Comparison of ENCODE assay signal across 8 mouse cellular contexts in genomic region chr2:121509584-121509983, GRCm38 (mm10). TPM values are rescaled to one million over a fixed set of nuclear protein-coding genes. Genes with fewer than 3 reads are reported as not detected.
A peak's percentile ranks its signal among the peaks of the same experiment; 100 is the strongest.
DNase-seq lines count a peak whose midpoint lies in the region; ATAC-seq and TF ChIP-seq lines count a peak whose summit lies in the region.

No protein-coding gene starts in this region.

- H3K27ac ChIP-seq in embryonic facial prominence, embryonic 10.5 days (replicated peaks), result peak overlapping the region; percentile 48; the same call in 1 of the 2 replicates
- no peak overlapping the region for H3K27ac ChIP-seq in limb, embryonic 11.5 days (replicated peaks; ENCODE audit: low read depth, low read length)
- H3K27ac ChIP-seq in midbrain, embryonic 11.5 days (ENCODE audit: low read depth, low read length), result no peak overlapping the region
- H3K27ac ChIP-seq in small intestine, adult 2 months (ENCODE audit: insufficient read depth, low read depth, low read length), result no peak overlapping the region

- DNase-seq in adrenal gland, postnatal 10 days, result peak; percentile 86
- peak; percentile 71 for DNase-seq in embryonic facial prominence, embryonic 10.5 days (ENCODE audit: low spot score)
- DNase-seq in kidney, adult 11 months, result peak; percentile 66
- DNase-seq in limb, embryonic 11.5 days (ENCODE audit: low spot score), result peak; percentile 62
- DNase-seq in midbrain, embryonic 11.5 days (ENCODE audit: low spot score, missing footprints), result peak; percentile 88

- peak; percentile 25; the same call in 1 of the 2 replicates for TF ChIP-seq POLR2A in small intestine, adult 2 months (IDR thresholded peaks at IDR 0.05; ENCODE audit: low read depth, low read length)

- peaks cover 60% of the 10 kb centered on the region for H3K36me3 ChIP-seq in embryonic facial prominence, embryonic 10.5 days (replicated peaks)
- peaks cover 2% of the 10 kb centered on the region; the same call in 1 of the 2 replicates for H3K36me3 ChIP-seq in limb, embryonic 11.5 days (ENCODE audit: control insufficient read depth, insufficient read depth, low read length)
- peaks cover 5% of the 10 kb centered on the region for H3K36me3 ChIP-seq in midbrain, embryonic 11.5 days (ENCODE audit: control insufficient read depth, insufficient read depth, low read length)
- H3K36me3 ChIP-seq in small intestine, adult 2 months (ENCODE audit: control insufficient read depth, insufficient read depth, low read length), result peaks cover 6% of the 10 kb centered on the region; the same call in 1 of the 2 replicates

- H3K4me3 ChIP-seq in embryonic facial prominence, embryonic 10.5 days, result peak overlapping the region; percentile 51
- peak overlapping the region; percentile 1; the same call in 1 of the 2 replicates for H3K4me3 ChIP-seq in limb, embryonic 11.5 days (ENCODE audit: low read depth, low read length)
- H3K4me3 ChIP-seq in midbrain, embryonic 11.5 days (ENCODE audit: low read depth, low read length), result peak overlapping the region; percentile 11; the same call in 1 of the 2 replicates
- peak overlapping the region; percentile 68 for H3K4me3 ChIP-seq in small intestine, adult 2 months (ENCODE audit: low read depth, low read length)

- no peaks in the 10 kb centered on the region for H3K9me3 ChIP-seq in embryonic facial prominence, embryonic 10.5 days
- no peaks in the 10 kb centered on the region for H3K9me3 ChIP-seq in limb, embryonic 11.5 days (ENCODE audit: control insufficient read depth, low read length)
- no peaks in the 10 kb centered on the region for H3K9me3 ChIP-seq in midbrain, embryonic 11.5 days (ENCODE audit: control insufficient read depth, low read length)

- no peak for TF ChIP-seq CTCF in small intestine, adult 2 months (IDR thresholded peaks at IDR 0.05; ENCODE audit: extremely low read depth, insufficient read length, insufficient replicate concordance, low read depth, low read length)

- peaks cover 18% of the 10 kb centered on the region for H3K4me1 ChIP-seq in embryonic facial prominence, embryonic 10.5 days
- H3K4me1 ChIP-seq in limb, embryonic 11.5 days (ENCODE audit: control insufficient read depth, insufficient read depth, low read length), result peaks cover 7% of the 10 kb centered on the region; the same call in 1 of the 2 replicates
- H3K4me1 ChIP-seq in midbrain, embryonic 11.5 days (ENCODE audit: control insufficient read depth, insufficient read depth, low read length), result peaks cover 8% of the 10 kb centered on the region
- H3K4me1 ChIP-seq in small intestine, adult 2 months (ENCODE audit: control insufficient read depth, insufficient read depth, insufficient read length, low read length), result peaks cover 3% of the 10 kb centered on the region

- 14% methylated on average over 16 of the region's 16 CpGs for WGBS in embryonic facial prominence, embryonic 10.5 days
- WGBS in limb, embryonic 11.5 days, result 19% methylated on average over 16 of the region's 16 CpGs
- WGBS in midbrain, embryonic 11.5 days, result 20% methylated on average over 16 of the region's 16 CpGs
- WGBS in small intestine, adult 2 months, result 18% methylated on average over 16 of the region's 16 CpGs

- no peak overlapping the region for H3K9ac ChIP-seq in limb, embryonic 11.5 days (ENCODE audit: low read length)
- peak overlapping the region; percentile 2; the same call in 1 of the 2 replicates for H3K9ac ChIP-seq in midbrain, embryonic 11.5 days (ENCODE audit: low read length)

- ATAC-seq in granulocyte monocyte progenitor cell, adult 5-6 weeks (replicated peaks; ENCODE audit: poor library complexity, severe bottlenecking), result peak; percentile 31
- peak; percentile 60; the same call in 1 of the 2 replicates for ATAC-seq in limb, embryonic 11.5 days (ENCODE audit: insufficient number of reproducible peaks, low FRiP score, low TSS enrichment, low read depth)
- ATAC-seq in midbrain, embryonic 11.5 days (ENCODE audit: low FRiP score), result peak; percentile 71
- ATAC-seq in inflammation-experienced regulatory T-cells, adult 6 months, result no peak

- H3K27me3 ChIP-seq in embryonic facial prominence, embryonic 10.5 days (replicated peaks; ENCODE audit: low read depth, poor library complexity, severe bottlenecking), result no peaks in the 10 kb centered on the region
- H3K27me3 ChIP-seq in limb, embryonic 11.5 days (ENCODE audit: control insufficient read depth, insufficient read depth, low read length), result no peaks in the 10 kb centered on the region
- no peaks in the 10 kb centered on the region for H3K27me3 ChIP-seq in midbrain, embryonic 11.5 days (ENCODE audit: control insufficient read depth, insufficient read depth, low read length)
- no peaks in the 10 kb centered on the region for H3K27me3 ChIP-seq in small intestine, adult 2 months (ENCODE audit: control insufficient read depth, insufficient read depth, low read length)

- H3K4me2 ChIP-seq in limb, embryonic 11.5 days (ENCODE audit: low read depth, severe bottlenecking), result peak overlapping the region; percentile 33; the same call in 1 of the 2 replicates
- peak overlapping the region; percentile 23 for H3K4me2 ChIP-seq in midbrain, embryonic 11.5 days

RNA-seq across cellular contexts. Expression of gene Wdr76, which starts 3.1 kb away (rescaled TPM):
- 10 to 100 TPM in 1 of 2 experiments, 1 to 10 TPM in 1; 6.3 to 10.9 TPM for total RNA-seq in adrenal gland, postnatal 10 days (2021)
- polyA plus RNA-seq in embryonic facial prominence, embryonic 10.5 days (2016; fragmentation: Nextera tagmentation; extraction: Ambion mirVana), result 10.8 TPM in 2 replicates
- 34.1 and 39.1 TPM in 2 replicates for total RNA-seq in granulocyte monocyte progenitor cell, adult 5-6 weeks (2014; fragmentation: Nextera tagmentation)
- total RNA-seq in granulocyte monocyte progenitor cell, adult 5-6 weeks (2017), result 33.9 and 38.7 TPM in 2 replicates
- 10.0 and 10.4 TPM in 2 replicates for polyA plus RNA-seq in limb, embryonic 11.5 days (2014; fragmentation: Nextera tagmentation; extraction: Ambion mirVana)
- 13.4 and 14.6 TPM in 2 replicates for polyA plus RNA-seq in midbrain, embryonic 11.5 days (2014; fragmentation: Nextera tagmentation; extraction: Ambion mirVana)
- 0.47 and 1.6 TPM in 2 replicates for polyA plus RNA-seq in small intestine, adult 2 months (2012; rRNA removed)
- polyA plus RNA-seq in inflammation-experienced regulatory T-cells, adult 6 months (2017; shearing (Covaris generic)), result 10 to 100 TPM in 2 of 3 experiments, 1 to 10 TPM in 1; 9.3 to 17.5 (median 16.5) TPM

RNA-seq across cellular contexts. Expression of gene Mfap1a, which starts 3.1 kb away (rescaled TPM):
- 10 to 100 TPM; 24.5 to 25.7 TPM for total RNA-seq in adrenal gland, postnatal 10 days (2021)
- polyA plus RNA-seq in embryonic facial prominence, embryonic 10.5 days (2016; fragmentation: Nextera tagmentation; extraction: Ambion mirVana), result 27.1 and 28.6 TPM in 2 replicates
- 23.3 and 24.5 TPM in 2 replicates for total RNA-seq in granulocyte monocyte progenitor cell, adult 5-6 weeks (2014; fragmentation: Nextera tagmentation)
- total RNA-seq in granulocyte monocyte progenitor cell, adult 5-6 weeks (2017), result 36.3 and 46.9 TPM in 2 replicates
- 33.7 and 37.2 TPM in 2 replicates for polyA plus RNA-seq in limb, embryonic 11.5 days (2014; fragmentation: Nextera tagmentation; extraction: Ambion mirVana)
- 27.0 and 27.9 TPM in 2 replicates for polyA plus RNA-seq in midbrain, embryonic 11.5 days (2014; fragmentation: Nextera tagmentation; extraction: Ambion mirVana)
- polyA plus RNA-seq in small intestine, adult 2 months (2012; rRNA removed), result 0.20 and 0.63 TPM in 2 replicates
- polyA plus RNA-seq in inflammation-experienced regulatory T-cells, adult 6 months (2017; shearing (Covaris generic)), result 10 to 100 TPM; 28.4 to 44.2 (median 39.2) TPM

RNA-seq across cellular contexts. Expression of gene Mfap1b, which starts 35.7 kb away (rescaled TPM):
- 10 to 100 TPM; 24.9 to 26.8 TPM for total RNA-seq in adrenal gland, postnatal 10 days (2021)
- 53.2 and 55.4 TPM in 2 replicates for polyA plus RNA-seq in embryonic facial prominence, embryonic 10.5 days (2016; fragmentation: Nextera tagmentation; extraction: Ambion mirVana)
- 23.3 and 30.9 TPM in 2 replicates for total RNA-seq in granulocyte monocyte progenitor cell, adult 5-6 weeks (2014; fragmentation: Nextera tagmentation)
- total RNA-seq in granulocyte monocyte progenitor cell, adult 5-6 weeks (2017), result 45.9 and 52.2 TPM in 2 replicates
- 66.2 and 67.3 TPM in 2 replicates for polyA plus RNA-seq in limb, embryonic 11.5 days (2014; fragmentation: Nextera tagmentation; extraction: Ambion mirVana)
- polyA plus RNA-seq in midbrain, embryonic 11.5 days (2014; fragmentation: Nextera tagmentation; extraction: Ambion mirVana), result 69.1 and 76.0 TPM in 2 replicates
- polyA plus RNA-seq in small intestine, adult 2 months (2012; rRNA removed), result 0.51 and 0.66 TPM in 2 replicates
- 100 to 1,000 TPM in 1 of 3 experiments, 10 to 100 TPM in 2; 80.6 to 133 (median 99.1) TPM for polyA plus RNA-seq in inflammation-experienced regulatory T-cells, adult 6 months (2017; shearing (Covaris generic))

RNA-seq across cellular contexts. Expression of gene Serinc4, which starts 53.0 kb away (rescaled TPM):
- under 1 TPM in 1 of 2 experiments, not detected in 1; 0.24 TPM for total RNA-seq in adrenal gland, postnatal 10 days (2021)
- polyA plus RNA-seq in embryonic facial prominence, embryonic 10.5 days (2016; fragmentation: Nextera tagmentation; extraction: Ambion mirVana), result 0.30 and 0.57 TPM in 2 replicates
- not detected in 2 replicates for total RNA-seq in granulocyte monocyte progenitor cell, adult 5-6 weeks (2014; fragmentation: Nextera tagmentation)
- 0.26 and 0.60 TPM in 2 replicates for total RNA-seq in granulocyte monocyte progenitor cell, adult 5-6 weeks (2017)
- polyA plus RNA-seq in limb, embryonic 11.5 days (2014; fragmentation: Nextera tagmentation; extraction: Ambion mirVana), result 0.12 and 0.37 TPM in 2 replicates
- 0.48 and 0.77 TPM in 2 replicates for polyA plus RNA-seq in midbrain, embryonic 11.5 days (2014; fragmentation: Nextera tagmentation; extraction: Ambion mirVana)
- 0.06 and 0.10 TPM in 2 replicates for polyA plus RNA-seq in small intestine, adult 2 months (2012; rRNA removed)
- polyA plus RNA-seq in inflammation-experienced regulatory T-cells, adult 6 months (2017; shearing (Covaris generic)), result under 1 TPM in 1 of 3 experiments, not detected in 2; 0.62 TPM

RNA-seq across cellular contexts. Expression of gene Hypk, which starts 56.5 kb away (rescaled TPM):
- 10 to 100 TPM; 29.1 to 39.9 TPM for total RNA-seq in adrenal gland, postnatal 10 days (2021)
- 143 and 146 TPM in 2 replicates for polyA plus RNA-seq in embryonic facial prominence, embryonic 10.5 days (2016; fragmentation: Nextera tagmentation; extraction: Ambion mirVana)
- 103 and 133 TPM in 2 replicates for total RNA-seq in granulocyte monocyte progenitor cell, adult 5-6 weeks (2014; fragmentation: Nextera tagmentation)
- 78.2 and 90.6 TPM in 2 replicates for total RNA-seq in granulocyte monocyte progenitor cell, adult 5-6 weeks (2017)
- polyA plus RNA-seq in limb, embryonic 11.5 days (2014; fragmentation: Nextera tagmentation; extraction: Ambion mirVana), result 122 and 124 TPM in 2 replicates
- 118 and 128 TPM in 2 replicates for polyA plus RNA-seq in midbrain, embryonic 11.5 days (2014; fragmentation: Nextera tagmentation; extraction: Ambion mirVana)
- 1.5 and 3.3 TPM in 2 replicates for polyA plus RNA-seq in small intestine, adult 2 months (2012; rRNA removed)
- polyA plus RNA-seq in inflammation-experienced regulatory T-cells, adult 6 months (2017; shearing (Covaris generic)), result 100 to 1,000 TPM; 130 to 261 (median 152) TPM

Comparison
In these comparisons a context has a peak if more than half of its experiments do, and no peak if none do; other contexts are left out.
1. H3K4me3 ChIP-seq: peak in every context shown above with its lines; median percentile 68 in small intestine, adult 2 months; 51 in embryonic facial prominence, embryonic 10.5 days; 11 in midbrain, embryonic 11.5 days; 1 in limb, embryonic 11.5 days.
2. RNA of gene Mfap1a, which starts 3.1 kb away (polyA plus RNA-seq): 28.4 to 44.2 TPM in inflammation-experienced regulatory T-cells, adult 6 months, 33.7 to 37.2 TPM in limb, embryonic 11.5 days, 27.1 to 28.6 TPM in embryonic facial prominence, embryonic 10.5 days and 27.0 to 27.9 TPM in midbrain, embryonic 11.5 days; 0.20 to 0.63 TPM in small intestine, adult 2 months; every median in the first group is over 10 times any median in the second.
3. RNA of gene Mfap1b, which starts 35.7 kb away (polyA plus RNA-seq): 80.6 to 133 TPM in inflammation-experienced regulatory T-cells, adult 6 months, 69.1 to 76.0 TPM in midbrain, embryonic 11.5 days, 66.2 to 67.3 TPM in limb, embryonic 11.5 days and 53.2 to 55.4 TPM in embryonic facial prominence, embryonic 10.5 days; 0.51 to 0.66 TPM in small intestine, adult 2 months; every median in the first group is over 10 times any median in the second.
4. Peak in every context shown above with its lines, with median percentiles within 50 percentile points of each other: DNase-seq.